Mouse (Mus musculus) gastrocnemius, postnatal 10 days (tissue): ENCODE results near the gene Wdhd1. TPM values are rescaled to one million over a fixed set of nuclear protein-coding genes. Genes with fewer than 3 reads are reported as not detected.

Experiments used
- DNase-seq: peaks from one replicate; pipeline ENCODE4 v3.0.0; 2021; ENCODE audit warnings: mixed read lengths
- total RNA-seq, 2 experiments: library from RNA; stranded (reverse); gene quantifications; 2 replicates each; pipeline ENCODE4 v1.2.3; 2021

Wdhd1 gene
- total RNA-seq, 2 experiments from 2014 or later: 3.4 to 5.9 TPM

DNA sequence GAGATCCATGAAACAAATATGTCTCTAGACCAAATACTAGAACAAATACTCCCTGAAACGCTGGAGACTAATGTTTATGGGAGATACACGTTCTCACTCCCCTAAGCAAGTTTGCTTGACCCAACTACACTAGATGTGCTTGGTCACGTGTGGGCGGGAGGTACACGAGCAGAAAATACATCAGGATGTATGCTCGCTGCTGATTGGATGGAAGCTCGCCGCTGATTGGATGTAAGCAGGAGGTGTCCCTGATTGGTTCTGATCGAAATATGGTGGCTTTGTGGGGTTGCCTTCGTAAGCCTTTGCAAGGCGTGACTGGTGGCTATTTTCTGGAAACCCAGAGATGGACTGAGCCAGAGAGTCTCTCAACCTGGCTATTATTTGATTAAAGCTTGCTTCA is 55.1 kb downstream of the Wdhd1 start:
- DNase-seq: no peak

- DNase-seq: no peak
These were observed 56.2 kb downstream of the Wdhd1 start for GRCm38 (mm10) chr14:47220231-47221025.

GRCm38 (mm10) chr14:47218766-47219606 is 57.7 kb downstream of the Wdhd1 start:
- DNase-seq: no peak

GRCm38 (mm10) chr14:47216541-47216940 is 60.1 kb downstream of the Wdhd1 start:
- DNase-seq: no peak

DNA sequence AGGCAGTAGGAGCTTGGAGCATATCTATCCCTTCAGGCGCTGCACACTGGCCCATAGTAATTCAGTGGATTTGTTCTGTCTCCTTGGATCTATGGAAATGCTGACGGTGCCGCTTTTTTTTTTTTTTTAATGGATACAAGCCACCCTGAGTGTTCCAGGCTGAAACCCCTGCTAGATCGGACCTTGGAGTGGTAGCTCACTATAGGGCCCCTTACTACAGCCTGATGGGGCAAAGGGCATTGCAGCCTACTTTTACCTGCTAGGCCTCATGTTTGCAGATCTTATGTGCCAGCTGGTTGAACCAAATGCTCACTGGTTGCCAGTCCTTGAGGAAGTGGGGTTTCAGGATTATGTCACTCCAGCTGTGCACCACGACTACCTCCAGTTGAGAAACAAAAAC is 62.3 kb downstream of the Wdhd1 start:
- no peak for DNase-seq

GRCm38 (mm10) chr14:47213305-47213704 is 63.4 kb downstream of the Wdhd1 start:
- no peak for DNase-seq

DNA sequence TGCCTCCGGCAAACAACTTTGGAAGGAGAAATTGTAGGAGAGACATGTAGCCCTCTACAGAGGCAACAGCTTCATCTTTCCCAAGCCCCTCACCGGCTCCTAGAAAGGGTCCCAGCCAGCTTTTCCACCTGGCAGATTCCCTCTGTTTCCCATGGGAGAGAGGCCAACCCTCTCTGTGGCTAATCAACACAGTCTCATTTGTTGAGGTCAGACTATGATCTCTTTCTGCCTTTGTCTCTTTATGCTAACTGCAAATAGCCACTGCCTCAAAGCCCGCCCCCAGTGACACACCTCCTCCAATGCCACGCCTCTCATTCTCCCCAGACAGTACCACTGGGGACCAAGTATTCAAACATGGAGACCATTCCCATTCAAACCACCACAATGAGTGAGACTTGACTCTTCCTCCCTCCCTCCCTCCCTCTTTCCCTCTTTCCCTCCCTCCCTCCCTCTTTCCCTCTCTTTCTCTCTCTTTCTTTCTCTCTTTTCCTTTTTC is 66.9 kb downstream of the Wdhd1 start:
- DNase-seq: no peak

GRCm38 (mm10) chr14:47208564-47209493 is 67.8 kb downstream of the Wdhd1 start:
- DNase-seq: no peak

- DNase-seq: no peak
These were observed 70.1 kb downstream of the Wdhd1 start for GRCm38 (mm10) chr14:47206601-47207000.

GRCm38 (mm10) chr14:47205270-47205972 is 71.2 kb downstream of the Wdhd1 start:
- no peak for DNase-seq

GRCm38 (mm10) chr14:47197340-47197739 is 79.3 kb downstream of the Wdhd1 start:
- DNase-seq: no peak

GRCm38 (mm10) chr14:47196711-47197110 is 79.9 kb downstream of the Wdhd1 start:
- no peak for DNase-seq

DNA sequence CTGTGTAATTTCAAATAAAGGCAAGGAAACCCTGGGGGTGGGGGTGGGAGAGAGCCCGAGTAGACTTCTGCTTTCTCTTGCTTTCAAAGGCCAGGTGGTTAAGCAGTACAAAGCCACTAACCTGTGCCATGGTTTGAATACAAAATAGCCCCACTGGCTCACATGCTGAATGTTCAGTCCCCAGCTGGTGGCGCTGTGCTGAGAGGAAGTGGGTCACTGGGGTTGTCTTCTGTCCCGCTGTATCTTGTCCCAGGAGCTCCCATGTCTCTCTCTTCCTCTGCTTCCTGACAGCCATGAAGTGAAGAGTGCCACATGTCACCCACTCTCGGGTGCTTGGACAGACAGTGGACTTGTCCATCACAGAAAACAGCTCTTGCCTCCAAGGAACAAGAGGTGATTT is 82.6 kb downstream of the Wdhd1 start:
- no peak for DNase-seq

DNA sequence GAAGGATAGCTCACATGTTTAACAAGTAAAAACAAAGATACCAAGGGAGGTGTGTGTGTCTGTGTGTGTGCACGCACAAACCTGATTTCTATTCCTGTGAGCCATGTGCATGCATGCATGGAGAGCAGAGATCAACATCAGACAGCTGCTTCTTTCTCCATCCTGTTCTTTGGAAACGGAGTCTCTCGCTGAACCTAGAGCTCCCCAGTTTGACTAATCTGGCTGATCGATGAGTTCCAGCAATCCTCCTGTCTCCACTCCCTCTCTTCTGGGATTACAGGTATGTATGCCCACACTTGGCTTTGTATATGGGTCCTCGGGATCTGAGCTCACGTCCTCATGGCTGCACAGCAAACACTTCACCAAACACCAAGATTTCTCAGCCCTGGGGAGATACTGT is 83.2 kb downstream of the Wdhd1 start:
- DNase-seq: no peak

DNA sequence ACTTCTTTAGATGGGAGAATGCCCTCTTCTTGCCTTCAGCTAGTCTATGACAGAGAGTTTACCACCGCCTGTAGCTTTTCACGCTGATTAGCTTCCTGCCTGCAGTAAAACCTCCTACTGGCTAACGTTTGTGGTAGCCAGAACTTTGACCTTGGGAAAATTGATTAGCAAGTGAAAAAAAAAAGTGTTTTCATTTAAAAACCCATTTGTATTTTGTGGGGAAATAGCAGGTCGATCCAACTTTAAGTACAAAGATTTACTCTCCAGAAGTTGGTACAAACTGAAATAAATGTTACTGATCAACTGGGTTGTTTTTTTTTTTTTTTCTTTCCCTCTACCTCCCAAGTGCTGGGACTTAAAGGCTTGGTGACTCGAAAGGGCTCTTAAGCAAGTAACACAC is 84.8 kb downstream of the Wdhd1 start:
- DNase-seq: no peak

Other genes starting within 250 kb of the Wdhd1 start
- gene Gch1, start 87.4 kb downstream of the Wdhd1 start, total RNA-seq: 1 to 10 TPM; 1.6 to 1.9 TPM
- gene Socs4, start 74 bp upstream of the Wdhd1 start, total RNA-seq: 10 to 100 TPM in 1 of 2 experiments, 1 to 10 TPM in 1; 8.7 to 10.8 TPM
- gene Mapk1ip1l, start 21.4 kb upstream of the Wdhd1 start, total RNA-seq: 10 to 100 TPM; 39.2 to 50.4 TPM
- 1 to 10 TPM; 6.2 to 9.6 TPM for gene Lgals3, start 90.9 kb upstream of the Wdhd1 start, total RNA-seq
- 10 to 100 TPM in 1 of 2 experiments, 1 to 10 TPM in 1; 5.0 to 10.0 TPM for gene Dlgap5, start 141.6 kb upstream of the Wdhd1 start, total RNA-seq
- gene Fbxo34, start 173.6 kb upstream of the Wdhd1 start, total RNA-seq: 10 to 100 TPM; 12.9 to 14.4 TPM